Mouse (Mus musculus) heart, postnatal 0 days (tissue): ENCODE results near the gene Pcgf1. TPM values are rescaled to one million over a fixed set of nuclear protein-coding genes. Genes with fewer than 3 reads are reported as not detected.

Experiments
- ATAC-seq: fragments of 200-750 bp; cut with Nextera tagmentation; 2 replicates; pipeline ENCODE4 v1.8.0; 2017; ENCODE audit warnings: low read depth, moderate number of reproducible peaks, moderate library complexity; ENCODE audit not compliant: insufficient read depth
- DNase-seq: peaks from one replicate; pipeline ENCODE4 v3.0.0-alpha.2; 2016; ENCODE audit warnings: low spot score
- H3K27ac ChIP-seq: fragments of 300-500 bp; sonication (generic); 2 replicates; pipeline ENCODE4 v1.5.1; 2014; ENCODE audit warnings: low read depth, mild to moderate bottlenecking
- H3K27me3 ChIP-seq: fragments of 300-500 bp; sonication (generic); 2 replicates; pipeline ENCODE4 v1.6.1; 2014; ENCODE audit warnings: low read length, mixed read lengths; ENCODE audit not compliant: control insufficient read depth, insufficient read depth
- H3K36me3 ChIP-seq: fragments of 300-500 bp; sonication (generic); replicated peaks from 2 replicates; pipeline ENCODE4 v1.6.1; 2014; ENCODE audit warnings: low read length, mixed read lengths; ENCODE audit not compliant: control insufficient read depth, insufficient read depth
- H3K4me1 ChIP-seq: fragments of 300-500 bp; sonication (generic); 2 replicates; pipeline ENCODE4 v1.6.1; 2014; ENCODE audit warnings: antibody characterized with exemption; ENCODE audit not compliant: control insufficient read depth, insufficient read depth
- H3K4me2 ChIP-seq: fragments of 300-500 bp; sonication (generic); 2 replicates; pipeline ENCODE4 v1.6.1; 2014; ENCODE audit warnings: low read depth, mild to moderate bottlenecking, low read length, moderate library complexity
- H3K4me3 ChIP-seq: fragments of 300-500 bp; sonication (generic); 2 replicates; pipeline ENCODE4 v1.5.1; 2014; ENCODE audit warnings: low read depth, low read length
- H3K9ac ChIP-seq: fragments of 300-500 bp; sonication (generic); replicated peaks from 2 replicates; pipeline ENCODE4 v1.6.1; 2014; ENCODE audit warnings: low read depth, low read length, mixed read lengths
- H3K9me3 ChIP-seq: fragments of 300-500 bp; sonication (generic); replicated peaks from 2 replicates; pipeline ENCODE4 v1.6.1; 2016; ENCODE audit warnings: low read length; ENCODE audit not compliant: control insufficient read depth
- CTCF ChIP-seq: IDR thresholded peaks from 2 replicates; pipeline ENCODE4 v1.5.1; 2016; ENCODE audit warnings: antibody characterized with exemption, control low read depth, low read depth
- EP300 ChIP-seq: IDR thresholded peaks from 2 replicates; pipeline ENCODE4 v1.6.1; 2016; ENCODE audit warnings: antibody characterized with exemption, low read depth
- whole genome bisulfite sequencing: fragments of 180-500 bp; shearing (Covaris S2); extraction: QIAGEN DNeasy Blood & Tissue Kit; methylation state at CpG from one replicate; pipeline ENCODE4 v1.1.7; 2014; 5-methylcytosine and 5-hydroxymethylcytosine counted together
- polyA plus RNA-seq: library from polyadenylated mRNA; unstranded; fragments of >200 nt; fragmentation: Nextera tagmentation; extraction: Ambion mirVana; gene quantifications from 2 replicates; pipeline ENCODE4 v1.2.1, GENCODE M21; 2015
- total RNA-seq: library from RNA; depleted of rRNA; stranded (reverse); fragments of >200 nt; gene quantifications from 2 replicates; pipeline ENCODE4 v1.2.3, GENCODE M21; 2014; ENCODE audit warnings: low replicate concordance

Gene Pcgf1
- total and polyA plus RNA-seq, 2 experiments from 2014 or later: 12.1 to 13.2 TPM

GRCm38 (mm10) chr6:83118369-83118768 lies 40.7 kb downstream of the Pcgf1 start:
- WGBS: 79% methylated on average over 11 of the region's 11 CpGs
- Histone ChIP-seq H3K27me3 (no peaks in the 10 kb centered on the region), H3K4me1 (peaks cover 18% of the 10 kb centered on the region; the same call in 1 of the 2 replicates), H3K36me3 (peaks cover 15% of the 10 kb centered on the region), H3K9me3 (no peaks in the 10 kb centered on the region), H3K4me3 (no peak overlapping the region), H3K27ac (no peak overlapping the region), H3K9ac (no peak overlapping the region), H3K4me2 (no peak overlapping the region)
- TF ChIP-seq CTCF: no peak
- no peak for TF ChIP-seq EP300
- no peak for ATAC-seq
- no peak for DNase-seq

- 73% methylated on average over 14 of the region's 14 CpGs for WGBS
- Histone ChIP-seq H3K36me3 (peaks cover 15% of the 10 kb centered on the region), H3K4me3 (no peak overlapping the region), H3K9me3 (no peaks in the 10 kb centered on the region), H3K4me2 (no peak overlapping the region), H3K27ac (no peak overlapping the region), H3K4me1 (peaks cover 21% of the 10 kb centered on the region), H3K27me3 (no peaks in the 10 kb centered on the region), H3K9ac (no peak overlapping the region)
- ATAC-seq (no peak), DNase-seq (no peak)
- TF ChIP-seq EP300: no peak
- no peak for TF ChIP-seq CTCF
Measured at GRCm38 (mm10) chr6:83118825-83119733, 41.4 kb downstream of the Pcgf1 start.

GRCm38 (mm10) chr6:83119734-83120051 lies 42.0 kb downstream of the Pcgf1 start:
- DNase-seq: no peak
- H3K4me2 ChIP-seq: no peak overlapping the region
- no peak overlapping the region for H3K4me3 ChIP-seq
- WGBS: 60% methylated on average over 7 of the region's 7 CpGs
- H3K36me3 ChIP-seq: peaks cover 15% of the 10 kb centered on the region
- TF ChIP-seq CTCF: no peak
- no peak for TF ChIP-seq EP300
- no peak for ATAC-seq
- H3K27ac ChIP-seq: no peak overlapping the region
- H3K9ac ChIP-seq: no peak overlapping the region
- no peaks in the 10 kb centered on the region for H3K9me3 ChIP-seq
- H3K4me1 ChIP-seq: peaks cover 27% of the 10 kb centered on the region
- no peaks in the 10 kb centered on the region for H3K27me3 ChIP-seq

GRCm38 (mm10) chr6:83120930-83121862 lies 43.5 kb downstream of the Pcgf1 start, which contains the start of gene Wbp1:
TSS of gene Wbp1 (minus strand) at chr6:83121559.
- ATAC-seq: peak; percentile 95

GRCm38 (mm10) chr6:83121863-83122710 lies 44.4 kb downstream of the Pcgf1 start:
- Histone ChIP-seq H3K27me3 (no peaks in the 10 kb centered on the region), H3K9ac (peak overlapping the region; percentile 72), H3K4me1 (peaks cover 20% of the 10 kb centered on the region), H3K36me3 (peaks cover 12% of the 10 kb centered on the region), H3K9me3 (no peaks in the 10 kb centered on the region), H3K4me2 (peak overlapping the region; percentile 96), H3K4me3 (peak overlapping the region; percentile 60), H3K27ac (peak overlapping the region; percentile 85)
- ATAC-seq (peak; percentile 27), DNase-seq (no peak)
- no peak for TF ChIP-seq EP300
- TF ChIP-seq CTCF: no peak
- WGBS: 2% methylated on average over 38 of the region's 52 CpGs

More at GRCm38 (mm10) chr6:83120930-83121862, 43.5 kb downstream of the Pcgf1 start, which contains the start of gene Wbp1:
- H3K27me3 ChIP-seq: no peaks in the 10 kb centered on the region
- DNase-seq: peak; percentile 99
- peaks cover 22% of the 10 kb centered on the region for H3K4me1 ChIP-seq
- H3K4me2 ChIP-seq: peak within 1 kb of the TSS; percentile 96
- under 1% methylated on average over 38 of the region's 38 CpGs for WGBS
- H3K27ac ChIP-seq: peak within 1 kb of the TSS; percentile 85
- no peaks in the 10 kb centered on the region for H3K9me3 ChIP-seq
- peaks cover 15% of the 10 kb centered on the region for H3K36me3 ChIP-seq
- H3K4me3 ChIP-seq: peak within 1 kb of the TSS; percentile 60
- TF ChIP-seq CTCF (no peak), EP300 (peak; percentile 85; the same call in 1 of the 2 replicates)
- H3K9ac ChIP-seq: peak within 1 kb of the TSS; percentile 72
